16 mouse cellular contexts compared by ENCODE assay signal in the genomic region with DNA sequence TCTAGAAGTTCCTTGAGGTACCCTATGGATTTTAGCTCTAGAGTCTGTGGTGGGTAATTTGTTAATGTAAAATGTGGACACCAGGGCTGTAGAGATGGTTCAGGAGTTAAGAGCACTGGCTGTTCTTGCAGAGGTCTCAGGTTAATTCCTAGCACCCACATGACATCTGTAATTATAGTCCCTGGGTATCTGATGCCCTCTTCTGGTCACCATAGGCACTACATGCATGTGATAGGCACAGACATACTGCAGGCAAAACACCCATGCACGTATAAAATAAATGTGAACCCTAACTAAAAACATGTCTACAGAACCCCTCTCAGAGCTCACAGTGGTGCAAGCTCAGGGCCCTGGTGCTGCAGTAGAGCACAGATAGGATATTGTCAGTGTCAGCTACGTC. TPM values are rescaled to one million over a fixed set of nuclear protein-coding genes. Genes with fewer than 3 reads are reported as not detected.
DNase-seq lines count a peak whose midpoint lies in the region; ATAC-seq and TF ChIP-seq lines count a peak whose summit lies in the region.
"Had no signal": no experiment of that assay in that cellular context is flagged by ENCODE, and none has a peak within 500 bp of the region (broad histone marks: within the 10 kb centered on the region; RNA-seq: fewer than 3 reads in every experiment).

No protein-coding gene starts in this region.

- peak; percentile 47 for TF ChIP-seq CTCF in intestine, postnatal 0 days (IDR thresholded peaks at IDR 0.05; ENCODE audit: low read depth)

- H3K9ac ChIP-seq in intestine, postnatal 0 days (ENCODE audit: low read depth, low read length), result no peak overlapping the region
- H3K9ac ChIP-seq in intestine, embryonic 16.5 days (ENCODE audit: low read depth, low read length), result no peak overlapping the region
- H3K9ac ChIP-seq: hindbrain, embryonic 14.5 days had no signal

- 92% methylated on average over 2 of the region's 2 CpGs for WGBS in intestine, postnatal 0 days
- WGBS in intestine, embryonic 16.5 days, result 96% methylated on average over 2 of the region's 2 CpGs

- H3K36me3 ChIP-seq in intestine, postnatal 0 days (ENCODE audit: control insufficient read depth, insufficient read depth), result peaks cover 6% of the 10 kb centered on the region
- no peaks in the 10 kb centered on the region for H3K36me3 ChIP-seq in intestine, embryonic 16.5 days (ENCODE audit: control insufficient read depth, insufficient read depth, low read length)

- intact Hi-C loops in gastrocnemius, postnatal 36 days (cut with DNase I), result loop anchor here (5.0 kb wide), 1 partner anchor 47 kb away; no protein-coding TSS in a partner anchor

- H3K27ac ChIP-seq in intestine, postnatal 0 days (ENCODE audit: low read depth, low read length), result no peak overlapping the region
- no peak overlapping the region for H3K27ac ChIP-seq in intestine, embryonic 16.5 days (ENCODE audit: low read length)
- H3K27ac ChIP-seq: hindbrain, embryonic 14.5 days had no signal

- ATAC-seq in intestine, postnatal 0 days, result no peak
- ATAC-seq in intestine, embryonic 16.5 days, result no peak

- H3K4me1 ChIP-seq in intestine, postnatal 0 days (replicated peaks; ENCODE audit: control insufficient read depth, insufficient read depth, low read length), result no peaks in the 10 kb centered on the region
- H3K4me1 ChIP-seq in intestine, embryonic 16.5 days (ENCODE audit: control insufficient read depth, insufficient read depth, low read length), result no peaks in the 10 kb centered on the region

- no peaks in the 10 kb centered on the region for H3K27me3 ChIP-seq in intestine, postnatal 0 days (replicated peaks; ENCODE audit: control insufficient read depth, insufficient read depth, low read length)
- H3K27me3 ChIP-seq in intestine, embryonic 16.5 days (replicated peaks; ENCODE audit: control insufficient read depth, insufficient read depth, low read length), result no peaks in the 10 kb centered on the region

- no peaks in the 10 kb centered on the region for H3K9me3 ChIP-seq in intestine, postnatal 0 days (ENCODE audit: control insufficient read depth)
- no peaks in the 10 kb centered on the region for H3K9me3 ChIP-seq in intestine, embryonic 16.5 days (ENCODE audit: control insufficient read depth, low read length)

- no peak overlapping the region for H3K4me2 ChIP-seq in intestine, postnatal 0 days (replicated peaks; ENCODE audit: low read depth)
- no peak overlapping the region for H3K4me2 ChIP-seq in intestine, embryonic 16.5 days (ENCODE audit: low read depth, low read length)
- H3K4me2 ChIP-seq: hindbrain, embryonic 14.5 days had no signal

- peak; percentile 23 for DNase-seq in lung, postnatal 36 days
- no peak for DNase-seq in lung, postnatal 4 days
- DNase-seq in ES-CJ7 (ENCODE audit: low read depth, low spot score), result peak; percentile 48
- DNase-seq in naive thymus-derived CD4-positive, alpha-beta T cell, adult 2 months (ENCODE audit: low read depth), result peak; percentile 18
- DNase-seq in gastrocnemius, postnatal 36 days, result no peak
- no peak for DNase-seq in layer of hippocampus, adult 9-11 months
- DNase-seq: cerebellum, adult 9-10 months; heart, postnatal 10 days; kidney, postnatal 10 days; layer of hippocampus, postnatal 36 days; midbrain, embryonic 14.5 days; right cerebral cortex, postnatal 4 days had no signal

- no peak overlapping the region for H3K4me3 ChIP-seq in intestine, postnatal 0 days (ENCODE audit: low read depth, low read length)
- no peak overlapping the region for H3K4me3 ChIP-seq in intestine, embryonic 16.5 days (ENCODE audit: low read length)
- H3K4me3 ChIP-seq: erythroblast, embryonic 14.5 days had no signal

RNA-seq across cellular contexts. Expression of a gene that starts 50.7 kb away (rescaled TPM):
- 0.69 and 0.82 TPM in 2 replicates for polyA plus RNA-seq in intestine, postnatal 0 days (2015; fragmentation: Nextera tagmentation; extraction: Ambion mirVana)
- polyA plus RNA-seq in intestine, embryonic 16.5 days (2015; fragmentation: Nextera tagmentation; extraction: Ambion mirVana), result 0.91 and 1.0 TPM in 2 replicates
- total RNA-seq in gastrocnemius, postnatal 36 days (2021), result 10 to 100 TPM; 44.4 to 53.9 TPM

Comparison
In these comparisons a context has a peak if more than half of its experiments do, and no peak if none do; other contexts are left out.
1. DNase-seq: peak in lung, postnatal 36 days (single experiment), ES-CJ7 (single experiment) and naive thymus-derived CD4-positive, alpha-beta T cell, adult 2 months (single experiment); none in lung, postnatal 4 days (0 of 2), gastrocnemius, postnatal 36 days (0 of 2) and layer of hippocampus, adult 9-11 months (single experiment).